Mouse (Mus musculus) cerebellum, postnatal 25 days (tissue): ENCODE data around the gene Esrrg.

Experiments used
- DNase-seq, 2 experiments: peaks; one replicate each; pipeline ENCODE4 v3.0.0; 2021; ENCODE audit warnings: mixed read lengths in 2 of 2

Gene Esrrg

GRCm38 (mm10) chr1:188101832-188102231 lies 493.2 kb downstream of the Esrrg start:
- DNase-seq = no peak

- no peak for DNase-seq
Measured at GRCm38 (mm10) chr1:188103179-188103578, 494.6 kb downstream of the Esrrg start.

GRCm38 (mm10) chr1:188105516-188105915 lies 496.9 kb downstream of the Esrrg start:
- no peak for DNase-seq

GRCm38 (mm10) chr1:188107946-188108345 lies 499.4 kb downstream of the Esrrg start:
- DNase-seq = no peak

- DNase-seq = no peak
Measured at GRCm38 (mm10) chr1:188111552-188111951, 503.0 kb downstream of the Esrrg start.

- DNase-seq = no peak
Measured at GRCm38 (mm10) chr1:188113240-188113639, 504.6 kb downstream of the Esrrg start.

- DNase-seq = peak in 1 of 2 experiments; percentile 43
Measured at GRCm38 (mm10) chr1:188118125-188118524, 509.5 kb downstream of the Esrrg start.

- no peak for DNase-seq
Measured at GRCm38 (mm10) chr1:188119806-188120205, 511.2 kb downstream of the Esrrg start.

- no peak for DNase-seq
Measured at GRCm38 (mm10) chr1:188125521-188126021, 517.0 kb downstream of the Esrrg start.

- no peak for DNase-seq
Measured at GRCm38 (mm10) chr1:188136126-188136525, 527.5 kb downstream of the Esrrg start.

- no peak for DNase-seq
Measured at GRCm38 (mm10) chr1:188139473-188139872, 530.9 kb downstream of the Esrrg start.

- no peak for DNase-seq
Measured at GRCm38 (mm10) chr1:188140221-188140620, 531.6 kb downstream of the Esrrg start.

GRCm38 (mm10) chr1:188147381-188148156 lies 539.0 kb downstream of the Esrrg start:
- no peak for DNase-seq

GRCm38 (mm10) chr1:188151066-188151465 lies 542.5 kb downstream of the Esrrg start:
- no peak for DNase-seq

GRCm38 (mm10) chr1:188152011-188152410 lies 543.4 kb downstream of the Esrrg start:
- DNase-seq = no peak

GRCm38 (mm10) chr1:188153665-188154064 lies 545.1 kb downstream of the Esrrg start:
- DNase-seq = no peak

- peak in 1 of 2 experiments; percentile 14 for DNase-seq
Measured at GRCm38 (mm10) chr1:188154466-188155110, 546.0 kb downstream of the Esrrg start.

GRCm38 (mm10) chr1:188155135-188155779 lies 546.7 kb downstream of the Esrrg start:
- DNase-seq = no peak

- DNase-seq = no peak
Measured at GRCm38 (mm10) chr1:188156520-188156919, 547.9 kb downstream of the Esrrg start.

- no peak for DNase-seq
Measured at GRCm38 (mm10) chr1:188157237-188157955, 548.8 kb downstream of the Esrrg start.

GRCm38 (mm10) chr1:188158675-188159074 lies 550.1 kb downstream of the Esrrg start:
- no peak for DNase-seq

- DNase-seq = no peak
Measured at GRCm38 (mm10) chr1:188159108-188159507, 550.5 kb downstream of the Esrrg start.

- DNase-seq = no peak
Measured at GRCm38 (mm10) chr1:188163058-188163457, 554.5 kb downstream of the Esrrg start.
